Mouse (Mus musculus): Measurements from ENCODE around the gene Vmn1r235. TPM values are rescaled to one million over a fixed set of nuclear protein-coding genes. Genes with fewer than 3 reads are reported as not detected.

Gene Vmn1r235
- total and polyA plus RNA-seq, 3 experiments, result not detected

DNA sequence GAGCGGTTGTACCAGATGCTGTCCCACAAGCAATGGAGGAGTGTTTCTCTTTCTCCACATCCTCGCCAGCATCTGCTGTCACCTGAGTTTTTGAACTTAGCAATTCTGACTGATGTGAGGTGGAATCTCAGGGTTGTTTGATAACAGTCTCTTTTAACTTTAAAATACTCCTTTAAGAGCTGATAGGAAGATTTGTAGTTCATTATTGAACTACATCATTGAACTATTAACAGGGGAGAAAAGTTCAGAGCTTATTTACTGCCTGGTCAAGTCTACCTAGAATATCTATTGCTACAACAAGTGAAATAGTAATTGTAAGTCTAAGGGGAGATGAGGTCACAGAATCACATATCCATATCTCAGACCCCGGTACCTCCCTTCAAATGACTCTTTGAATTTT, 26.4 kb downstream of the Vmn1r235 start, which contains the start of gene Vmn1r236:
TSS of gene Vmn1r236 (plus strand) at position 301 of the 400 bp plus-strand sequence.
- no peaks in the 10 kb centered on the region for H3K27me3 ChIP-seq (replicated peaks)
- in situ Hi-C loops (cut with MboI; ENCODE audit: low pct_ligation_motif_present, low pct_unique_long_range_greater_than_20kb, low sequenced_read_pairs) (loop anchor here (10.0 kb wide), 1 partner anchor 142 kb away; the partner anchor contains the start of gene Zfp54), dilution Hi-C loops (cut with MboI; ENCODE audit: extremely low pct_ligation_motif_present, extremely low pct_unique_long_range_greater_than_20kb, low sequenced_read_pairs) (no loop called here)
- no peak within 1 kb of the TSS for H3K4me2 ChIP-seq (ENCODE audit: insufficient read depth, low read depth, poor library complexity, severe bottlenecking)
- H3K4me3 ChIP-seq (replicated peaks in 1 of 3; ENCODE audit: low read depth in 2 of 3, low read length in 2 of 3, poor library complexity in 1 of 3), result no peak within 1 kb of the TSS
- H3K79me2 ChIP-seq (replicated peaks; ENCODE audit: control insufficient read depth, extremely low read depth, insufficient read depth, poor library complexity, severe bottlenecking), result no peaks in the 10 kb centered on the region
- H3K36me3 ChIP-seq (replicated peaks in 1 of 2; ENCODE audit: control insufficient read depth in 1 of 2, insufficient read depth in 1 of 2, low read length in 1 of 2), result no peaks in the 10 kb centered on the region
- DNase-seq (ENCODE audit: extremely low read depth), result no peak
- H3K4me1 ChIP-seq (ENCODE audit: control insufficient read depth in 1 of 2, insufficient read depth in 2 of 2), result peaks cover 0 to 6% of the 10 kb centered on the region in 2 experiments; a peak in 1 of 4 replicates
- H3K9me3 ChIP-seq (replicated peaks; ENCODE audit: low read length), result no peaks in the 10 kb centered on the region
- H3K27ac ChIP-seq (ENCODE audit: insufficient read depth, low read depth), result no peak within 1 kb of the TSS
- no peak for TF ChIP-seq ETS1 (conservative IDR thresholded peaks at IDR 0.05; ENCODE audit: low read depth, low read length)
- TF ChIP-seq POLR2AphosphoS2 (IDR thresholded peaks at IDR 0.05; ENCODE audit: low read depth, low read length), result no peak
- no peak for TF ChIP-seq MEF2A (IDR thresholded peaks at IDR 0.05; ENCODE audit: borderline replicate concordance, low read depth, low read length)
- TF ChIP-seq CHD2 (IDR thresholded peaks at IDR 0.05; ENCODE audit: low read length), result no peak
- no peak for TF ChIP-seq RAD21 (IDR thresholded peaks at IDR 0.05; ENCODE audit: low read depth, low read length)
- TF ChIP-seq BHLHE40 (IDR thresholded peaks at IDR 0.05; ENCODE audit: low read depth, low read length), result no peak
- TF ChIP-seq MAX (IDR thresholded peaks at IDR 0.05; ENCODE audit: low read length), result no peak
- no peak for TF ChIP-seq TBP (conservative IDR thresholded peaks at IDR 0.05; ENCODE audit: low read depth, low read length)
- TF ChIP-seq JUND (conservative IDR thresholded peaks at IDR 0.05; ENCODE audit: low read depth, low read length), result no peak
- TF ChIP-seq RCOR1 (conservative IDR thresholded peaks at IDR 0.05; ENCODE audit: low read depth, low read length), result no peak
- no peak for TF ChIP-seq MYC (IDR thresholded peaks at IDR 0.05; ENCODE audit: low read depth, low read length)
- TF ChIP-seq ZKSCAN1 (IDR thresholded peaks at IDR 0.05; ENCODE audit: borderline replicate concordance, low read depth, low read length), result no peak
- TF ChIP-seq USF2 (conservative IDR thresholded peaks at IDR 0.05; ENCODE audit: low read depth, low read length), result no peak
- TF ChIP-seq IRF4 (IDR thresholded peaks at IDR 0.05; ENCODE audit: low read depth, low read length), result no peak
- TF ChIP-seq SMC3 (IDR thresholded peaks at IDR 0.05; ENCODE audit: low read depth, low read length), result no peak
- TF ChIP-seq ELF1 (IDR thresholded peaks at IDR 0.05; ENCODE audit: low read depth, low read length), result no peak
- TF ChIP-seq HCFC1 (IDR thresholded peaks at IDR 0.05; ENCODE audit: low read depth, low read length), result no peak
- no peak for TF ChIP-seq ZC3H11A (IDR thresholded peaks at IDR 0.05; ENCODE audit: low read depth, low read length)
- no peak for TF ChIP-seq UBTF (IDR thresholded peaks at IDR 0.05; ENCODE audit: low read depth, low read length)
- H3K9ac ChIP-seq (ENCODE audit: insufficient read depth, low read depth), result no peak within 1 kb of the TSS

DNA sequence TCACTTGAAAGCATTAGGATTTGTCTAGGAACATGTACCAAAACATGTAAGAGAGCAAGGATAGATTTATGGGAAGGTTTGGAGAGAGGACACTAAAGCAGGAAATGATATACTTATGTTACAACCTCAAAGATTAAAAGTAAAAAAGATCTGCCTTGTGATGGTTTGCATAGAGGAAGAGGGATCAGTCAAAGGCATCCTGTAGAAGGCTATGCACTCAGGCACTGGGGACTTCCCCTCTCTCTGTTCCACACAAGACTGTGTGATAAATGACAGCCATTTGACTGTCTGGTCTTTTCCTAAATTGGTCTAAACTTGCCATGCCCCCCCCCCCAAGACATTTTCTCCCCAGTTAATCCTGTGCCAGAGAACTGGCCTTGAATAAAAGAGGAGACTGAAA, 28.2 kb downstream of the Vmn1r235 start:
- Histone ChIP-seq H3K9ac (ENCODE audit: insufficient read depth, low read depth) (no peak overlapping the region), H3K27me3 (replicated peaks) (no peaks in the 10 kb centered on the region), H3K27ac (ENCODE audit: insufficient read depth, low read depth) (no peak overlapping the region), H3K36me3 (replicated peaks in 1 of 2; ENCODE audit: control insufficient read depth in 1 of 2, insufficient read depth in 1 of 2, low read length in 1 of 2) (no peaks in the 10 kb centered on the region), H3K4me1 (ENCODE audit: control insufficient read depth in 1 of 2, insufficient read depth in 2 of 2) (peaks cover 0 to 6% of the 10 kb centered on the region in 2 experiments; a peak in 1 of 4 replicates), H3K79me2 (replicated peaks; ENCODE audit: control insufficient read depth, extremely low read depth, insufficient read depth, poor library complexity, severe bottlenecking) (no peaks in the 10 kb centered on the region), H3K9me3 (replicated peaks; ENCODE audit: low read length) (no peaks in the 10 kb centered on the region), H3K4me3 (replicated peaks in 1 of 3; ENCODE audit: low read depth in 2 of 3, low read length in 2 of 3, poor library complexity in 1 of 3) (no peak overlapping the region), H3K4me2 (ENCODE audit: insufficient read depth, low read depth, poor library complexity, severe bottlenecking) (no peak overlapping the region)
- in situ Hi-C loops (cut with MboI; ENCODE audit: low pct_ligation_motif_present, low pct_unique_long_range_greater_than_20kb, low sequenced_read_pairs), result loop anchor here (10.0 kb wide), 1 partner anchor 140 kb away; the partner anchor contains the start of gene Zfp54
- dilution Hi-C loops (cut with MboI; ENCODE audit: extremely low pct_ligation_motif_present, extremely low pct_unique_long_range_greater_than_20kb, low sequenced_read_pairs), result no loop called here
- TF ChIP-seq ELF1 (IDR thresholded peaks at IDR 0.05; ENCODE audit: low read depth, low read length) (no peak), MAX (IDR thresholded peaks at IDR 0.05; ENCODE audit: low read length) (no peak), POLR2A (IDR thresholded peaks at IDR 0.05; ENCODE audit: low read depth, low read length) (no peak), TCF12 (IDR thresholded peaks at IDR 0.05; ENCODE audit: low read depth, low read length) (no peak), HCFC1 (IDR thresholded peaks at IDR 0.05; ENCODE audit: low read depth, low read length) (no peak), JUN (IDR thresholded peaks at IDR 0.05; ENCODE audit: insufficient read depth, low read depth, low read length) (no peak), USF2 (conservative IDR thresholded peaks at IDR 0.05; ENCODE audit: low read depth, low read length) (no peak), ZNF384 (IDR thresholded peaks at IDR 0.05; ENCODE audit: low read depth, low read length) (no peak), CHD2 (IDR thresholded peaks at IDR 0.05; ENCODE audit: low read length) (no peak), RCOR1 (conservative IDR thresholded peaks at IDR 0.05; ENCODE audit: low read depth, low read length) (no peak), MEF2A (IDR thresholded peaks at IDR 0.05; ENCODE audit: borderline replicate concordance, low read depth, low read length) (no peak), UBTF (IDR thresholded peaks at IDR 0.05; ENCODE audit: low read depth, low read length) (no peak), ETS1 (conservative IDR thresholded peaks at IDR 0.05; ENCODE audit: low read depth, low read length) (no peak), MYC (IDR thresholded peaks at IDR 0.05; ENCODE audit: low read depth, low read length) (no peak), JUND (conservative IDR thresholded peaks at IDR 0.05; ENCODE audit: low read depth, low read length) (no peak), NELFE (IDR thresholded peaks at IDR 0.05; ENCODE audit: low read depth, low read length) (no peak), IRF4 (IDR thresholded peaks at IDR 0.05; ENCODE audit: low read depth, low read length) (no peak), POLR2AphosphoS2 (IDR thresholded peaks at IDR 0.05; ENCODE audit: low read depth, low read length) (no peak), PAX5 (IDR thresholded peaks at IDR 0.05; ENCODE audit: low read length) (no peak), SIN3A (IDR thresholded peaks at IDR 0.05; ENCODE audit: low read length) (no peak)
- peak; percentile 17 for DNase-seq (ENCODE audit: extremely low read depth)
